Mouse (Mus musculus) CH12.LX (cell line): ENCODE measurements around the gene Gm20458.

ENCODE experiments used
- CTCF ChIP-seq, 2 experiments: IDR thresholded peaks in 1 of 2; conservative IDR thresholded peaks in 1 of 2; 2 replicates each; pipeline ENCODE4 v1.5.1; 2011 to 2012; ENCODE audit warnings: low read depth in 2 of 2, low read length in 2 of 2, improper control_type of control experiment in 1 of 2, inconsistent platforms in 1 of 2, mild to moderate bottlenecking in 1 of 2, moderate library complexity in 1 of 2
- HCFC1 ChIP-seq: IDR thresholded peaks from 2 replicates; pipeline ENCODE4 v1.6.1; 2012; ENCODE audit warnings: low read depth, mild to moderate bottlenecking, inconsistent platforms, low read length, improper control_type of control experiment
- MAZ ChIP-seq: IDR thresholded peaks from 2 replicates; pipeline ENCODE4 v1.6.1; 2012; ENCODE audit warnings: low read depth, mild to moderate bottlenecking, inconsistent platforms, low read length, improper control_type of control experiment, moderate library complexity
- POLR2A ChIP-seq: IDR thresholded peaks from 2 replicates; pipeline ENCODE4 v1.6.1; 2011; ENCODE audit warnings: low read depth, mild to moderate bottlenecking, improper control_type of control experiment, low read length
- SIN3A ChIP-seq: IDR thresholded peaks from 2 replicates; pipeline ENCODE4 v1.6.1; 2012; ENCODE audit warnings: low read length, improper control_type of control experiment, inconsistent platforms
- UBTF ChIP-seq: IDR thresholded peaks from 2 replicates; pipeline ENCODE4 v1.6.1; 2012; ENCODE audit warnings: low read depth, mild to moderate bottlenecking, inconsistent platforms, low read length, improper control_type of control experiment, moderate library complexity
- ZC3H11A ChIP-seq: IDR thresholded peaks from 2 replicates; pipeline ENCODE4 v1.6.1; 2012; ENCODE audit warnings: low read depth, mild to moderate bottlenecking, inconsistent platforms, low read length, improper control_type of control experiment

GRCm38 (mm10) chr2:164418308-164418875 lies 42.4 kb upstream of the Gm20458 start:
- no peak for TF ChIP-seq CTCF (conservative IDR thresholded peaks at IDR 0.05 in 1 of 2, IDR thresholded peaks at IDR 0.05 in 1 of 2; ENCODE audit: low read depth in 2 of 2, low read length in 2 of 2)
- TF ChIP-seq POLR2A, result no peak
- TF ChIP-seq ZC3H11A, result no peak
- no peak for TF ChIP-seq HCFC1
- no peak for TF ChIP-seq MAZ
- TF ChIP-seq SIN3A, result no peak
- no peak for TF ChIP-seq UBTF
